Mouse (Mus musculus): ENCODE measurements around the gene Slc25a54.

Slc25a54 gene

DNA sequence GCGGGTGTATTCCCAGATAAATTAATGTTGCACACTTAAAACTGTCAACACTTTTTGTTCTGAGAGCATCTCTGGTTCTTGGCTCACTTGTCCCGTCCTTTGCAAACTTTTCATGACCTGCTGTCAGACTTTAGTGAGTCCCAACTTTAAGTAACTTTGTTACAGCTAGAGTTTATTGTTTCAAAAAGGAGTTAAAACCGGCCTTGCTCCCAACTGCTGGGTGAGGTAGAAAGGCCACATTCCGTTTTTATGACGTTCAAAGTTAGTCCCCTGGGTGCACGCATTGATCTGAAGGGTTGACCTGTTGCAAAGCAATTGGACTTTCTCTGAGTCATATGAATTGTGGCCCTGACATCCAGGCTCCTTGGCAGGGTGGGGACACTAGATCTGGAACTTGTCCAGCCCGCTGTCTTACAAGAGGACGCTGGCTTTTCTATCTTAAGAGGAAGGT, 43.3 kb downstream of the Slc25a54 start:
- peak; percentile 74 for DNase-seq (ENCODE audit: extremely low read depth, low read depth)

DNA sequence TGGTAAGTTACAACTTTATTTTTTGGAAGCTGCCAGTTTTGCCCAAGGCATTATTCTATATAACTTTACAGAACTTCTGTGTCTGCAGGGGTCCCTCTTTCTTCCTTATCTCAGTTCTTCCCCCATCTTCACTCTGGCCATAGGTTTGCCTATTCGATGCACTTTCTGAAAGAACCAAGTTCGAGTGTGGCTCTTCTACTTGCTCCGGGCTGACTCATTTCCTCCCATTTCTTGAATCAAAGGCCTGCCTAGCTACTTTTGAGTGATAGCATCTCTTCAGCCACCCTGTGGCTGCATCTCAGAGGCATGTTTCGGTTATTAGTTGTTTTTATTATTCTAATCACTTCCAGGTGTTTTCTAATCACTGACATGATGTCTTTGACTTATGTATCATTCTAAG, 43.8 kb downstream of the Slc25a54 start:
- DNase-seq (ENCODE audit: extremely low read depth, low read depth) = peak; percentile 68

DNA sequence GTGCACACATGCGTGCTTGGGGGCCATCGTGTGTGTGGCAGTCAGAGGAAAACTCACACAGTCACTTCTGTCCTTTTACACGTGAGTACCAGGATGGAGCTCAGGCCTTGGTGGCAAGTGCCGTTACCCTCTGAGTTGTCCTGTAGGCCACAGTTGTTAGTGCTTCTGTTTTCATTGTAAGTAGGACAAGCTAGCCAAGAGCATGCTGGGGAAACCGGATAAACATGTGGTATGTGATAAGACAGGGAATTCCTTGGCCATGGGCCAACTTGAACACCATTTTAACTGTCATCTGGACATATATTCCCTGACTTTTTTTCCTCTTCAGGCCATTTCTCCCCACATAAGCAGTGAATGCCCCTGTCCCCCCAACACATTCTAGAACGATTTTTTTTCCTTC, 45.3 kb downstream of the Slc25a54 start:
- peak; percentile 81 for DNase-seq (ENCODE audit: extremely low read depth, low read depth)

DNA sequence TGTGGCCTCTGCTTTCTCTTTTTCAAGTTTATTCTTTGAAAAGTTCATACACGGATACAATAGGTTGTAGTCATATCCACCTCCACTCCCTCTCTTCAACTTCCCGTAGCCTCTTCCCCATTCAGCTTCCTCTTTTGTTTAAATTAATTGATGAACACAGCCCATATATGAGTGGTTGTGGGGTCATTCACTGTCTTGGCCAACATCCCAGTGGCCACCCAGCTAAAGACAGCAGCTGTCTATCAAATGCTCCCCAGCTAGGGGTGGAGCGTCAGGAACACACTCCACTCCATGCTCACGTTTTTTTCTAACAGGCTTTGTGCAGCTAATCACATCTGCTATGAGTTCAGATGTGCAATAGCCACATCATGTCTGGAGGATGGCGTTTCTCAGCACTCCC, 49.5 kb downstream of the Slc25a54 start:
- peak; percentile 72 for DNase-seq (ENCODE audit: extremely low read depth, low read depth)

DNA sequence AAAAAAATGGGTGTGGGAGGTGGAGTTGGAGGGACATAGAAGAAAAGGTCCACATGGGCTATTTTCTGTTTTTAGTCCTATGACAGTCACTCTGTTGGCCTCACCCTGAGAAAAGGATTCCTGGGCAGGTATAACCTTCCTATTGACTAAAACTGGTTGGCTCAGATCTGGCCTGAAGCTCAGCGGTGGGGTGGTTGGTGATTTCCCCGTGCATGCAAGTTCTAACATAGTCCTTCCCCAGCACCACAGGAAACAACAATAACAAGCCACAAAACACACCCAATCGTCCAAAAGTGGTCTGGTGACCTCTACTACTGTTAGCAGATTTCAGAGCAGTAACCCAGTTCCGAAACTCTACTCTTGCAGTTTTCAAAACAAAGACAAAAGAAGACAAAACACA, 52.7 kb downstream of the Slc25a54 start:
- DNase-seq (ENCODE audit: extremely low read depth, low read depth) = no peak

DNA sequence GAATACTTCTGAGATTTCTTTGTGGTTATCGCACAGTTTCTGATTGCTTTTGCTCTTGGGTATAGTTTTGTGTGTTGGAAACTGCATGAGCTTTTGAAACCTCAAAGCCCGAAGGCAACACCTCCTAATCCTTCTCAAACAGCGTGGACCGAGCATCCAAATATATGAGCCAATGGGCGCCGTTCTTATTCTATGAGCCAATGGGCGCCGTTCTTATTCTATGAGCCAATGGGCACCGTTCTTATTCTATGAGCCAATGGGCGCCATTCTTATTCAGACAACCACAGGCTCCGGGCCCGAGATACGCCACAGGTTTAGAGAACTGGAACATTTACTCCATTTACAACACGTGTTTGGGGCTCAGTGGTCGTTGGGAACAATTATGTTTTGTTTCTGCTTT, 53.8 kb downstream of the Slc25a54 start:
- no peak for DNase-seq (ENCODE audit: extremely low read depth, low read depth)

DNA sequence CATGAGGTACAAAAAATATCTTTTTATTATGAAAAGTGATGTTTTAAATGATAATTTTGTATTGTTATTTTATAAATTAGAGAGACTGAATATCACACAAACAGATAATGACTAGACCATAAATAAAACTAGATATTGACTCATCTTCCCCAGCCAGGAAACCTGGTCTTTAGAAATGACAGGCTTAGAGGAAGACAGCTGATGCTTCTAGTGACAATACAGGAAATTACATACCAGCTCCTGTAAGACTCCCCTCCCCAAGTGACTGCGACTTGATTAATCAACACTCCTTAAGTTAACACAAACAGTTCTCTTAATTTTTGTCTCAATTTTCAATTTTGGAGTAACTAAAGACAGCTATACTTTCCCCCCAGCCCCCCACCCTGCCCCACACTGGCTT, 55.1 kb downstream of the Slc25a54 start:
- DNase-seq (ENCODE audit: extremely low read depth, low read depth) = no peak

DNA sequence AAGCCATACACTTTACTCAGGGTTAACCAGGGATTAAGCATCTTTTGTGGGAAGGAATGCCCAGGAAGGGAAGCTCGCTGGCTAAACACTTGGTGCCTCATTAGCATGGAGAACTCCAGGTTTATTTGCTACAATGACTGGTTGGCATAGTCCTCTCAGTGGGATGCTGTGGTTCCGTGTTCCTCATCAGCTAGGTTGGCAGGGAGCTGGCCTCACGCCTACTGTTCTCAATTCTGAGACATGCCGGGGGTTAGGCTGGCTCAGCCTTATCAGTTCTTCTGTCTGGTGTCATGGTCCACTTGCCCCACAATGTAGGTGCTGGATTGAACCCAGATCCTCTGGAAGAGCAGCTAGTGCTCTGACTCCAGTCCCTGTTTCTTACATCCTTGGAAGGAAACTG, 72.3 kb downstream of the Slc25a54 start:
- DNase-seq (ENCODE audit: extremely low read depth, low read depth) = no peak

DNA sequence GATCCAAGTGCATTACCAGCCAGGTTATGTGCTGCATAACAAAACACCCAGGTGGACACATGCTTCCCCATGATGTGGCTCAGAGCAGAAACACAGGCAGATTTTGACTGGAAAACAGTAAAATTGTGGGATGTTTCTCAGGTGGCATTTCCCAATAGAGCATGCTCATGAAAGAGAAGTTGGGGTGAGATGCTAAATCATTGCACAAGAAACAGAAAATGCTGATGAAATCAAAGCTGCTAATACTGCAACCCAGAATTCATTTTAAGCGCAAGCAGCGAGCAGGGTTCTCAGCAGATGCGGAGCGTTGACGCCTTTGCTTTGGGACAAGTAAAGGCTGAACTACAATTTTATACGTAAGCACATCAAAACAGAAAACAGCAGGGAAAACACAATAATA, 73.1 kb downstream of the Slc25a54 start:
- DNase-seq (ENCODE audit: extremely low read depth, low read depth) = no peak

DNA sequence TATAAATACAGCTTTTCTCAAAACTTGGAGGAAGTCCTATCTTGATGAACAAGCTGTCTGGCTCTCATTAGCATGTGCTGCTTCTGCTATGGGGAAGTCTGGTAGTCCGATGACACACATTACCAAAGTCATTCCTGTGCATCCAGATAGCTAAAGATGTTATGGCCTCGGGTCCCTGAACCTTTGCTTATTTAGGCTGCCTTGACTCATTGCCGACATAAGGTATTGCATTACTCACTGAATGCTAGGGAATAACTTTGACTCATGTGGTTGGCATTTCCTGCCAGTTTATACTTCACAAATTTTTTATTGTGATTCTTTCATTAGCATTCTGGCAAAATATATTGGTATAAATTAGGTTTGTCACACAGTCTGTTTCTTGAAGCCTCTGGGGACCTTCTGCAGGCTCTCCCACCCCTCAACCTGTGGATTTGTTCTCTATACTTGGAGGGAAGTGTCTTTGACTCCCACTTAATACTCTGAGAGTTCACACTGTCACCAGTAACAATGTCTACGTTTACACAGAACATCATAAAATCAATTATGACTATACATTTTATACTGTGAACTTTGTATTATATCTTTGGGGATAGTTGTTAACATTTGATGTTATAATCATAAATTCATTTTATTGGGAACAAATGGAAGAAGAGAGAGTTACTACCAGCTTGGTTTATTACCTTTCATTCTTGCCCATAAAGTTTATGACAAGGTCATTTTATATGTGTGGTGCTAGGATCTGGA, 75.8 kb downstream of the Slc25a54 start:
- DNase-seq (ENCODE audit: extremely low read depth, low read depth) = no peak

DNA sequence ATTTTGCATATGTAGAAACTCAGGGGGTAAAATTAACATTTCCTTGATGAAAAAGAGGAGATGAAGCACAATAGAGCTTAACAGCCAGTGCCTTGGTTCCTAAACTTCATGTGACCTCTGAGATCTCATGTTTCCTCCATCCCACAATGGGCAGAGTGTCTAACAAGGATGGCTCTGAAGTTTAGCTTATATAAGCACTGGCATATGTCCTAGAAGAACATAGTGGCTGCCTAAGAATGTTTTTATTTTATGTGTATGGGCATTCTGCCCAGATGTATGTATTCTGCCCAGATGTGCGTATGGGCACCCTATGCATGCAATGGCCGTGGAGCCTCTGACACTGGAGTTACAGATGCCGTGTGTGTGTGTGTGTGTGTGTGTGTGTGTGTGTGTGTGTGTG, 77.2 kb downstream of the Slc25a54 start:
- no peak for DNase-seq (ENCODE audit: extremely low read depth, low read depth)

DNA sequence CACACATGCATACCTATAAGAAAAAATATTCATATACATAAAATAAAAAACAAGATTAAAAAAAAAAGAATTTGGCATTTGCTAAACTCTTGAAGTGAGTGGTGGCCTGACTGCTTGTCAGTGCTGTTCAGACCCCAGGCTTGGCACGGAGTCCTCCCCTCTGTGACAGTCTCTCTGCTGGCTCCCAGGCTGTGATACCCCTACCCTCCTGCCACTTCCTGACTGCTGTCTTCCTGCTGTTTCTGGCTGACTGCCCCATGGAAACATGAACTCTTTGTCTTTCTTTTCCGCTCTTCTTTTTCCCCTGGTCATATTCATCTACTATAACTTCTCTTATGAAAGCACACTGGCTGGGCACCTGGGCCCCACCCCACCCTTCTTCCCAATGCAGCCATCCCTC, 83.8 kb downstream of the Slc25a54 start:
- DNase-seq (ENCODE audit: extremely low read depth, low read depth) = no peak

DNA sequence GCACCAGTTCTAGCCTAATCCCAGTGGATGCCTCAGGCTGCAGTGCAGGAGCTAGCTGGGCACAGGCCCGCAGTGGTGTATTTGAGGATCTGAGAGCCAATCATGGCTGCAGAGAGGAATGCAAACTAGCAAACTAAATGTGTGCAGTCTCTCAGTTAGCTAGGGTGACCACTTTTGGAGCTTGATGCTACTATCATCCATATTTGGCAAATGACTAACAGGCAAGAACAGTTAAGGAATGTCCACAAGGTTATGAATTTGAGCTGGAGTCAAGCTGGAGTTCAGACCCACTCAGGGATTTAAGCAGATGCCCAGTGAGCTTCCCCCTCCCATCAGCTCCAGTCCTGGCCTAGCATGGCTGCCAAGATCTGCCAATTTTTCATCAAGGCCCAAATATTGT, 84.4 kb downstream of the Slc25a54 start:
- DNase-seq (ENCODE audit: extremely low read depth, low read depth) = no peak

DNA sequence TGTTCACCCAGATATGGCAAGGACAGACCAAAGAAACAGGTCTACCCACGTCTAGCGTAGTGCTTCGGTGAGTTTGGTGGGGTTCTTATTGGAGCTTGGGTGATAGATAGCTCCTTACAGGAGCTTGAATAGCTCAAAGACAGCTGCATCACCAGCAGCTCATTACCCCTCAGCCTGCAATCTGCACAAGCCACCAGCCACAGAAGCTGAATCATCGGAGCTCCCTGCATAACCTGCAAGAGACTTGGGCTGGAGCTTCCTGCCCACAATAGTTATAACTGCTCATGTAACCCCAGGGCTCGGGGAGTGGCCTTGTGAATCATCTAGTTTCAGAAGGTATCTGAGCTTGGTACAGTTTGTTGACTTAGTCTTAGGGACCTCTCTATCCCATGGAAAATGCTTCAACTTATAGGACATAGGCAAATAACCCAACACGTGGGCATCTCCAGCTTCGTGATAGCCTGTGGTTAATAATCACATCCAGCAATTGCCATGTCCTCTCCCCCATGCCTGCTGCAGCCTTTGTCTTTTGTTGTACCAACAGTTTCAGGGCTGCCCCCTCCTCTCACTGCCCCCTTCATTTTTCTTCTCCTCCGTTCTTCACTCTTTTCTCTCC, 85.1 kb downstream of the Slc25a54 start:
- DNase-seq (ENCODE audit: extremely low read depth, low read depth) = no peak
